In genomic region chr13:59842226-59843210, GRCm38 (mm10) we compare ENCODE assay signal across 8 mouse cellular contexts. TPM values are rescaled to one million over a fixed set of nuclear protein-coding genes. Genes with fewer than 3 reads are reported as not detected.
DNase-seq lines count a peak whose midpoint lies in the region; ATAC-seq and TF ChIP-seq lines count a peak whose summit lies in the region.

No protein-coding gene starts in this region.

- no peak overlapping the region for H3K9ac ChIP-seq in embryonic facial prominence, embryonic 15.5 days
- H3K9ac ChIP-seq in heart, embryonic 12.5 days = no peak overlapping the region
- H3K9ac ChIP-seq in kidney, postnatal 0 days (ENCODE audit: low read depth, low read length) = no peak overlapping the region
- H3K9ac ChIP-seq in liver, embryonic 11.5 days (ENCODE audit: low read depth, low read length) = no peak overlapping the region
- H3K9ac ChIP-seq in stomach, embryonic 14.5 days (replicated peaks; ENCODE audit: low read depth, low read length) = no peak overlapping the region

- no peaks in the 10 kb centered on the region for H3K27me3 ChIP-seq in C2C12 (ENCODE audit: control insufficient read depth, insufficient read depth, insufficient read length)
- no peaks in the 10 kb centered on the region for H3K27me3 ChIP-seq in embryonic facial prominence, embryonic 15.5 days
- H3K27me3 ChIP-seq in heart, embryonic 12.5 days (replicated peaks) = no peaks in the 10 kb centered on the region
- no peaks in the 10 kb centered on the region for H3K27me3 ChIP-seq in kidney, postnatal 0 days (ENCODE audit: insufficient read depth, low read length)
- no peaks in the 10 kb centered on the region for H3K27me3 ChIP-seq in liver, embryonic 11.5 days (replicated peaks; ENCODE audit: control insufficient read depth, insufficient read depth, low read length)
- no peaks in the 10 kb centered on the region for H3K27me3 ChIP-seq in stomach, embryonic 14.5 days (ENCODE audit: control insufficient read depth, insufficient read depth, low read length)

- no peaks in the 10 kb centered on the region for H3K36me3 ChIP-seq in C2C12 (ENCODE audit: control insufficient read depth, insufficient read depth)
- H3K36me3 ChIP-seq in embryonic facial prominence, embryonic 15.5 days = no peaks in the 10 kb centered on the region
- no peaks in the 10 kb centered on the region for H3K36me3 ChIP-seq in heart, embryonic 12.5 days
- H3K36me3 ChIP-seq in kidney, postnatal 0 days (ENCODE audit: insufficient read depth, low read length) = no peaks in the 10 kb centered on the region
- H3K36me3 ChIP-seq in liver, embryonic 11.5 days (ENCODE audit: control insufficient read depth, insufficient read depth, low read length) = no peaks in the 10 kb centered on the region
- no peaks in the 10 kb centered on the region for H3K36me3 ChIP-seq in stomach, embryonic 14.5 days (ENCODE audit: control insufficient read depth, insufficient read depth, low read length)

- no peak overlapping the region for H3K27ac ChIP-seq in bone marrow, adult 2 months (ENCODE audit: control insufficient read depth, insufficient read depth, low read depth, low read length, poor library complexity)
- peak overlapping the region; percentile 22; the same call in 1 of the 2 replicates for H3K27ac ChIP-seq in embryonic facial prominence, embryonic 15.5 days (replicated peaks)
- no peak overlapping the region for H3K27ac ChIP-seq in heart, embryonic 12.5 days (ENCODE audit: poor library complexity, severe bottlenecking)
- H3K27ac ChIP-seq in kidney, postnatal 0 days = no peak overlapping the region
- H3K27ac ChIP-seq in liver, embryonic 11.5 days (ENCODE audit: low read depth, low read length) = no peak overlapping the region
- H3K27ac ChIP-seq in stomach, embryonic 14.5 days (ENCODE audit: low read length) = no peak overlapping the region

- ATAC-seq in embryonic facial prominence, embryonic 15.5 days (ENCODE audit: insufficient number of reproducible peaks, low FRiP score, low TSS enrichment, low read depth) = no peak
- peak; percentile 54 for ATAC-seq in heart, embryonic 12.5 days (ENCODE audit: insufficient number of reproducible peaks, low FRiP score)
- peak; percentile 54; the same call in 1 of the 2 replicates for ATAC-seq in kidney, postnatal 0 days (replicated peaks; ENCODE audit: low FRiP score, low read depth)
- peak; percentile 70 for ATAC-seq in liver, embryonic 11.5 days (replicated peaks; ENCODE audit: low FRiP score)
- 0 out of 2 replicates have a peak, but pooled peaks have one; percentile 54 for ATAC-seq in stomach, embryonic 14.5 days (ENCODE audit: insufficient number of reproducible peaks, insufficient read depth, low FRiP score, low read depth)

- H3K79me3 ChIP-seq in C2C12 (ENCODE audit: low read depth) = no peaks in the 10 kb centered on the region

- peak; percentile 88 for DNase-seq in kidney, postnatal 0 days (ENCODE audit: low spot score)
- peak; percentile 58 for DNase-seq in liver, embryonic 11.5 days (ENCODE audit: low spot score)
- DNase-seq in natural killer cell, adult 2 months (ENCODE audit: low spot score in 2 of 2) = peak; percentile 51 to 68

- 11% methylated on average over 16 of the region's 16 CpGs for WGBS in bone marrow, adult 2 months
- 27% methylated on average over 16 of the region's 16 CpGs for WGBS in embryonic facial prominence, embryonic 15.5 days
- WGBS in heart, embryonic 12.5 days = 28% methylated on average over 16 of the region's 16 CpGs
- WGBS in kidney, postnatal 0 days = 34% methylated on average over 16 of the region's 16 CpGs
- WGBS in liver, embryonic 11.5 days = 28% methylated on average over 16 of the region's 16 CpGs
- 34% methylated on average over 16 of the region's 16 CpGs for WGBS in stomach, embryonic 14.5 days

- H3K4me3 ChIP-seq in C2C12 (ENCODE audit: insufficient read depth, poor library complexity, severe bottlenecking) = no peak overlapping the region
- peak overlapping the region; percentile 22 for H3K4me3 ChIP-seq in bone marrow, adult 2 months (replicated peaks; ENCODE audit: control insufficient read depth, low read depth, low read length)
- H3K4me3 ChIP-seq in embryonic facial prominence, embryonic 15.5 days (replicated peaks) = no peak overlapping the region
- H3K4me3 ChIP-seq in heart, embryonic 12.5 days = peak overlapping the region; percentile 16; the same call in 1 of the 2 replicates
- no peak overlapping the region for H3K4me3 ChIP-seq in kidney, postnatal 0 days (replicated peaks; ENCODE audit: low read depth, low read length)
- no peak overlapping the region for H3K4me3 ChIP-seq in liver, embryonic 11.5 days (ENCODE audit: low read depth, low read length)
- H3K4me3 ChIP-seq in stomach, embryonic 14.5 days (ENCODE audit: low read depth, low read length) = no peak overlapping the region

- no peak overlapping the region for H3ac ChIP-seq in C2C12 (ENCODE audit: control insufficient read depth, insufficient read length, low read depth)

- TF ChIP-seq CTCF in C2C12 (IDR thresholded peaks at IDR 0.05; ENCODE audit: control insufficient read depth, insufficient read depth, insufficient read length) = peak; percentile 68
- peak; percentile 27; the same call in 1 of the 2 replicates for TF ChIP-seq CTCF in bone marrow, adult 2 months (IDR thresholded peaks at IDR 0.05; ENCODE audit: control insufficient read depth, insufficient read depth, low read length)
- peak; percentile 95 for TF ChIP-seq CTCF in kidney, postnatal 0 days (IDR thresholded peaks at IDR 0.05; ENCODE audit: low read depth)

- H3K9me3 ChIP-seq in embryonic facial prominence, embryonic 15.5 days (replicated peaks) = no peaks in the 10 kb centered on the region
- no peaks in the 10 kb centered on the region for H3K9me3 ChIP-seq in heart, embryonic 12.5 days (replicated peaks)
- H3K9me3 ChIP-seq in kidney, postnatal 0 days (replicated peaks; ENCODE audit: low read length) = no peaks in the 10 kb centered on the region
- no peaks in the 10 kb centered on the region for H3K9me3 ChIP-seq in liver, embryonic 11.5 days (ENCODE audit: control insufficient read depth, low read length)
- no peaks in the 10 kb centered on the region for H3K9me3 ChIP-seq in stomach, embryonic 14.5 days (ENCODE audit: control insufficient read depth, low read depth, low read length)

- H3K79me2 ChIP-seq in C2C12 (ENCODE audit: control insufficient read depth, insufficient read depth) = no peaks in the 10 kb centered on the region

- peaks cover 1% of the 10 kb centered on the region; the same call in 1 of the 2 replicates for H3K4me1 ChIP-seq in bone marrow, adult 2 months (ENCODE audit: control insufficient read depth, insufficient read depth, low read length)
- H3K4me1 ChIP-seq in embryonic facial prominence, embryonic 15.5 days = no peaks in the 10 kb centered on the region
- H3K4me1 ChIP-seq in heart, embryonic 12.5 days (replicated peaks) = no peaks in the 10 kb centered on the region
- H3K4me1 ChIP-seq in kidney, postnatal 0 days (replicated peaks; ENCODE audit: insufficient read depth, low read length) = no peaks in the 10 kb centered on the region
- no peaks in the 10 kb centered on the region for H3K4me1 ChIP-seq in liver, embryonic 11.5 days (replicated peaks; ENCODE audit: control insufficient read depth, insufficient read depth, low read length)
- H3K4me1 ChIP-seq in stomach, embryonic 14.5 days (ENCODE audit: control insufficient read depth, insufficient read depth, low read length) = no peaks in the 10 kb centered on the region

- H3K4me2 ChIP-seq in embryonic facial prominence, embryonic 15.5 days (replicated peaks) = 0 out of 2 replicates have a peak overlapping the region, but pooled peaks have one; percentile 10
- H3K4me2 ChIP-seq in heart, embryonic 12.5 days = peak overlapping the region; percentile 53
- no peak overlapping the region for H3K4me2 ChIP-seq in kidney, postnatal 0 days (ENCODE audit: low read length)
- peak overlapping the region; percentile 47 for H3K4me2 ChIP-seq in liver, embryonic 11.5 days
- H3K4me2 ChIP-seq in stomach, embryonic 14.5 days (replicated peaks; ENCODE audit: low read depth, low read length) = no peak overlapping the region

- TF ChIP-seq POLR2A in bone marrow, adult 2 months (IDR thresholded peaks at IDR 0.05; ENCODE audit: borderline replicate concordance, control insufficient read depth, low read depth, low read length) = no peak

TF ChIP-seq in C2C12, 6 proteins besides CTCF, POLR2A, EP300 and RAD21:
- TF ChIP-seq MYOG (IDR thresholded peaks at IDR 0.05; ENCODE audit: control insufficient read depth, extremely low read depth, insufficient read length) (no peak), MAX (IDR thresholded peaks at IDR 0.05) (no peak), MYOD1 (IDR thresholded peaks at IDR 0.05; ENCODE audit: control insufficient read depth, insufficient read length, low read depth) (no peak), FOSL1 (IDR thresholded peaks at IDR 0.05; ENCODE audit: insufficient read depth, low read length, poor library complexity, severe bottlenecking) (no peak), USF1 (IDR thresholded peaks at IDR 0.05; ENCODE audit: low read depth) (no peak), CEBPB (IDR thresholded peaks at IDR 0.05; ENCODE audit: low read depth) (no peak)

RNA-seq across cellular contexts. Expression of gene Tut7, which starts 19.6 kb away (rescaled TPM):
- 13.7 TPM for polyA plus RNA-seq in C2C12 (2012; fragmentation: generic; extraction: Trizol)
- polyA plus RNA-seq in bone marrow, adult 2 months (2011; ENCODE audit: insufficient read depth, insufficient read length, low replicate concordance, missing spikeins) = 236 and 243 TPM in 2 replicates
- polyA plus RNA-seq in embryonic facial prominence, embryonic 15.5 days (2015; fragmentation: Nextera tagmentation; extraction: Ambion mirVana) = 49.7 and 52.8 TPM in 2 replicates
- polyA plus RNA-seq in heart, embryonic 12.5 days (2016; fragmentation: Nextera tagmentation; extraction: Ambion mirVana) = 45.3 and 46.4 TPM in 2 replicates
- polyA plus RNA-seq in kidney, postnatal 0 days (2015; fragmentation: Nextera tagmentation; extraction: Ambion mirVana) = 34.7 and 38.7 TPM in 2 replicates
- polyA plus RNA-seq in liver, embryonic 11.5 days (2014; fragmentation: Nextera tagmentation; extraction: Ambion mirVana) = 68.2 and 69.5 TPM in 2 replicates
- polyA plus RNA-seq in stomach, embryonic 14.5 days (2014; fragmentation: Nextera tagmentation; extraction: Ambion mirVana) = 49.4 and 50.0 TPM in 2 replicates

Comparison
In these comparisons a context has a peak if more than half of its experiments do, and no peak if none do; other contexts are left out.
1. H3K4me3 ChIP-seq: peak in bone marrow, adult 2 months (single experiment) and heart, embryonic 12.5 days (single experiment); none in C2C12 (single experiment), embryonic facial prominence, embryonic 15.5 days (single experiment), kidney, postnatal 0 days (single experiment), liver, embryonic 11.5 days (single experiment) and stomach, embryonic 14.5 days (single experiment).
2. CTCF ChIP-seq: peak in every context shown above with its lines; median percentile 95 in kidney, postnatal 0 days; 68 in C2C12; 27 in bone marrow, adult 2 months.
3. H3K4me2 ChIP-seq: peak in embryonic facial prominence, embryonic 15.5 days (single experiment), heart, embryonic 12.5 days (single experiment) and liver, embryonic 11.5 days (single experiment); none in kidney, postnatal 0 days (single experiment) and stomach, embryonic 14.5 days (single experiment).
4. Peak in every context shown above with its lines, with median percentiles within 50 percentile points of each other: DNase-seq.